Mouse (Mus musculus) hindbrain, embryonic 13.5 days (tissue): ENCODE measurements around the gene Olfr655. TPM values are rescaled to one million over a fixed set of nuclear protein-coding genes. Genes with fewer than 3 reads are reported as not detected.

Experiments
- ATAC-seq: fragments of 200-750 bp; cut with Nextera tagmentation; 2 replicates; pipeline ENCODE4 v1.8.0; 2017; ENCODE audit warnings: moderate TSS enrichment; ENCODE audit not compliant: low FRiP score
- H3K27ac ChIP-seq: fragments of 300-500 bp; sonication (generic); 2 replicates; pipeline ENCODE4 v1.5.1; 2015; ENCODE audit warnings: inconsistent platforms, mild to moderate bottlenecking, moderate library complexity
- H3K27me3 ChIP-seq: fragments of 300-500 bp; sonication (generic); 2 replicates; pipeline ENCODE4 v1.6.1; 2015; ENCODE audit warnings: mild to moderate bottlenecking, inconsistent platforms
- H3K36me3 ChIP-seq: fragments of 300-500 bp; sonication (generic); 2 replicates; pipeline ENCODE4 v1.6.1; 2015; ENCODE audit warnings: mild to moderate bottlenecking, inconsistent platforms
- H3K4me1 ChIP-seq: fragments of 300-500 bp; sonication (generic); replicated peaks from 2 replicates; pipeline ENCODE4 v1.6.1; 2015; ENCODE audit warnings: inconsistent platforms
- H3K4me2 ChIP-seq: fragments of 300-500 bp; sonication (generic); 2 replicates; pipeline ENCODE4 v1.6.1; 2015; ENCODE audit warnings: inconsistent platforms, mild to moderate bottlenecking, moderate library complexity
- H3K4me3 ChIP-seq: fragments of 300-500 bp; sonication (generic); 2 replicates; pipeline ENCODE4 v1.5.1; 2015; ENCODE audit warnings: mild to moderate bottlenecking, inconsistent platforms
- H3K9ac ChIP-seq: fragments of 300-500 bp; sonication (generic); 2 replicates; pipeline ENCODE4 v1.6.1; 2015; ENCODE audit warnings: mild to moderate bottlenecking, inconsistent platforms
- H3K9me3 ChIP-seq: fragments of 300-500 bp; sonication (generic); 2 replicates; pipeline ENCODE4 v1.6.1; 2016; ENCODE audit warnings: inconsistent platforms
- WGBS: fragments of 180-500 bp; shearing (Covaris S2); methylation state at CpG from one replicate; pipeline ENCODE4 v1.1.7; 2015; 5-methylcytosine and 5-hydroxymethylcytosine counted together
- polyA plus RNA-seq: library from polyadenylated mRNA; unstranded; fragments of >200 nt; fragmentation: Nextera tagmentation; extraction: Ambion mirVana; gene quantifications from 2 replicates; pipeline ENCODE4 v1.2.1, GENCODE M21; 2015

The Olfr655 gene
- polyA plus RNA-seq, 1 experiment from 2014 or later = not detected

DNA sequence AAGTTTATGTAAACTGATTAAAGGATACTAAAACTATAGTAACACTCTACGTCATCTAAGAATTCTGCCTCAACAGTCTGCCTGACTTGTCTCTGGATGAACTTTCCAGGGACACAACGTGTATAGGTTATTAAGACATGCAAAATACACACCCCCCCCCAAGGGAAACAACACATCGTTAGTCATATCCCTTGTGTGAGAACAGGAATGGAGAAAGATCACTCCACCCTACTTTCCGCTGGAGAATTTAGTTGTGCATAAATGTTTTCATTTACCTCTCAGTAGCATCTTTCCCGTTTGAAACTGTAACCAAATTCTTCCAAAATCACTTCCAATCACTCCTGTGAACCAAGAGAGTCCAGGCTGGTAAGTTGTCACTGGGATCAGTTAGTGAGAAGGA is 51.7 kb downstream of the Olfr655 start, which contains the start of gene Olfr651:
Gene Olfr651, plus strand, starts transcription at position 301 of the 400 bp plus-strand sequence.
- H3K36me3 ChIP-seq = no peaks in the 10 kb centered on the region
- H3K27ac ChIP-seq = no peak within 1 kb of the TSS
- H3K9me3 ChIP-seq = no peaks in the 10 kb centered on the region
- ATAC-seq = no peak
- no peaks in the 10 kb centered on the region for H3K27me3 ChIP-seq
- WGBS = 83% methylated on average over 5 of the region's 5 CpGs
- H3K4me2 ChIP-seq = no peak within 1 kb of the TSS
- no peak within 1 kb of the TSS for H3K4me3 ChIP-seq
- H3K4me1 ChIP-seq = no peaks in the 10 kb centered on the region
- no peak within 1 kb of the TSS for H3K9ac ChIP-seq

Other genes with a start within 250 kb of the Olfr655 start
- gene Trim12c, start 248.4 kb downstream of the Olfr655 start, polyA plus RNA-seq = 1.6 and 1.9 TPM in 2 replicates
- gene Trim30b, start 231.9 kb downstream of the Olfr655 start, polyA plus RNA-seq = not detected in 2 replicates
- not detected in 2 replicates for gene Trim30c, start 200.9 kb downstream of the Olfr655 start, polyA plus RNA-seq
- gene Trim30a, start 136.6 kb downstream of the Olfr655 start, polyA plus RNA-seq = 0.71 and 0.84 TPM in 2 replicates
- 0.12 and 0.30 TPM in 2 replicates for gene Trim30d, start 93.9 kb downstream of the Olfr655 start, polyA plus RNA-seq
- not detected in 2 replicates for gene Olfr651, start 51.6 kb downstream of the Olfr655 start, polyA plus RNA-seq
- not detected in 2 replicates for gene Olfr652, start 40.9 kb downstream of the Olfr655 start, polyA plus RNA-seq
- gene Olfr653, start 24.5 kb downstream of the Olfr655 start, polyA plus RNA-seq = not detected in 2 replicates
- not detected in 2 replicates for gene Olfr654, start 14.8 kb downstream of the Olfr655 start, polyA plus RNA-seq
- not detected in 2 replicates for gene Olfr656, start 12.2 kb upstream of the Olfr655 start, polyA plus RNA-seq
- not detected in 2 replicates for gene Olfr657, start 23.0 kb upstream of the Olfr655 start, polyA plus RNA-seq
- gene Olfr658, start 45.5 kb upstream of the Olfr655 start, polyA plus RNA-seq = 0.09 and 0.10 TPM in 2 replicates
- not detected in 2 replicates for gene Olfr659, start 65.0 kb upstream of the Olfr655 start, polyA plus RNA-seq
- gene Olfr661, start 84.7 kb upstream of the Olfr655 start, polyA plus RNA-seq = not detected in 2 replicates
- gene Usp17le, start 175.7 kb upstream of the Olfr655 start, polyA plus RNA-seq = not detected in 2 replicates
- gene Usp17lb, start 240.8 kb upstream of the Olfr655 start, polyA plus RNA-seq = not detected in 2 replicates